Mouse (Mus musculus): ENCODE measurements around the gene Eif3k. TPM values are rescaled to one million over a fixed set of nuclear protein-coding genes. Genes with fewer than 3 reads are reported as not detected.

Gene Eif3k
- total and polyA plus RNA-seq, 3 experiments: 545 to 671 TPM; not detected in 1

DNA sequence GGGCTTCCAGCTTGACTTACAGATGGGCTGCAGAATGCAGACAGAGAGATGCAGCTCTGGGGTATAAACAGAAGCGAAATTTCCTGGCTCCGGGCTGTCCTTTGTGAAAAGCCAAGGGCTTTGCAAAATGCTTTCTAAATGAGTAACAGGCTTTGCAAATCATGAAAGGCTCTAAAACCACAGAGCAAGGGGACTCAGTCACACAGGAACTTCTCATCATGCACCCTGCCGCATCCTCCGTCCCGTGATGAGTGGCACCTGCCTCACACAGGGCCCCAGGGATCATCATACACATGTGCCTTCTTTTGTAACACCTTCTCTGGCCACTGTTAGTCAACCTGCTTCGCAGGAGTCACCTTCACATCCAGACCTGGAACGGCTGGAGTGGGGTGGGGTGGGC, 43.9 kb upstream of the Eif3k start:
- no peak overlapping the region for H3K27ac ChIP-seq (ENCODE audit: control insufficient read depth, low read depth, low read length)

DNA sequence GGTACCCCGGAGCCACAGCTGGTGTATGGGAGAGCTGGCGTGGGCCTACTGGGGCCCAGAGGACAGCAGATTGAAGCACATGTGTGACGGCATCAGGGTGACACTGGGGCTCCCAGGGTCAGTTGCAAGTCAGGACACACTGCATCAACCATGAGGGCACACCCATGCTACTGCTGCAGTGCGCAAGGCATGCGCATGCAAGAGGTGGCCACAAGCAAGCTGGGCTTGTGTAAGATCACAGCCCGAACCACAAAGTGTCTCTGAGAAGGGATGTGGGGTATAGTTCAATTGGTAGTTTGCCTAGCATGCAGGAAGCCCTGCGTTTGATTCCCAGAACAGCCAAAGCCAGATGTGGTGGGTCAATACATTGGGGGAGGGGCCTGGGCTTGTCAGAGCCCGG, 41.9 kb upstream of the Eif3k start:
- no peaks in the 10 kb centered on the region for H3K9me3 ChIP-seq (replicated peaks; ENCODE audit: insufficient read depth, low read length)
- DNase-seq (ENCODE audit: low read depth, low spot score): no peak
- TF ChIP-seq RCOR1 (IDR thresholded peaks at IDR 0.05; ENCODE audit: low read depth, low read length) (no peak), MAZ (IDR thresholded peaks at IDR 0.05; ENCODE audit: low read depth, low read length) (no peak)
- no peaks in the 10 kb centered on the region for H3K36me3 ChIP-seq (ENCODE audit: control insufficient read depth in 1 of 2, insufficient read depth in 2 of 2, low read length in 2 of 2)
- H3K4me1 ChIP-seq (ENCODE audit: control insufficient read depth in 1 of 2, insufficient read depth in 2 of 2, low read length in 2 of 2): no peaks in the 10 kb centered on the region
- no peaks in the 10 kb centered on the region for H3K27me3 ChIP-seq (ENCODE audit: control insufficient read depth in 1 of 2, insufficient read depth in 2 of 2, low read length in 2 of 2)
- no peak overlapping the region for H3K9ac ChIP-seq (ENCODE audit: control insufficient read depth, low read depth, low read length, poor library complexity, severe bottlenecking)
- no peak overlapping the region for H3K27ac ChIP-seq (ENCODE audit: control insufficient read depth, low read depth, low read length)
- H3K4me3 ChIP-seq (ENCODE audit: control insufficient read depth in 1 of 2, insufficient read depth in 1 of 2, low read depth in 2 of 2, low read length in 2 of 2): no peak overlapping the region
- H3K79me2 ChIP-seq (ENCODE audit: control insufficient read depth, insufficient read depth, low read length, poor library complexity): no peaks in the 10 kb centered on the region

More for the DNA sequence above, 43.9 kb upstream of the Eif3k start:
- Histone ChIP-seq H3K4me1 (ENCODE audit: control insufficient read depth in 1 of 2, insufficient read depth in 2 of 2, low read length in 2 of 2) (peaks cover 2 to 9% of the 10 kb centered on the region in 2 experiments), H3K9me3 (replicated peaks; ENCODE audit: insufficient read depth, low read length) (no peaks in the 10 kb centered on the region), H3K4me3 (ENCODE audit: control insufficient read depth in 1 of 2, insufficient read depth in 1 of 2, low read depth in 2 of 2, low read length in 2 of 2) (no peak overlapping the region), H3K36me3 (ENCODE audit: control insufficient read depth in 1 of 2, insufficient read depth in 2 of 2, low read length in 2 of 2) (peaks cover 0 to 10% of the 10 kb centered on the region in 2 experiments; a peak in 2 of 4 replicates), H3K27me3 (ENCODE audit: control insufficient read depth in 1 of 2, insufficient read depth in 2 of 2, low read length in 2 of 2) (no peaks in the 10 kb centered on the region), H3K9ac (ENCODE audit: control insufficient read depth, low read depth, low read length, poor library complexity, severe bottlenecking) (no peak overlapping the region), H3K79me2 (ENCODE audit: control insufficient read depth, insufficient read depth, low read length, poor library complexity) (no peaks in the 10 kb centered on the region)
- DNase-seq (ENCODE audit: low read depth, low spot score): no peak
- TF ChIP-seq MYC (IDR thresholded peaks at IDR 0.05; ENCODE audit: low read depth, low read length): no peak

DNA sequence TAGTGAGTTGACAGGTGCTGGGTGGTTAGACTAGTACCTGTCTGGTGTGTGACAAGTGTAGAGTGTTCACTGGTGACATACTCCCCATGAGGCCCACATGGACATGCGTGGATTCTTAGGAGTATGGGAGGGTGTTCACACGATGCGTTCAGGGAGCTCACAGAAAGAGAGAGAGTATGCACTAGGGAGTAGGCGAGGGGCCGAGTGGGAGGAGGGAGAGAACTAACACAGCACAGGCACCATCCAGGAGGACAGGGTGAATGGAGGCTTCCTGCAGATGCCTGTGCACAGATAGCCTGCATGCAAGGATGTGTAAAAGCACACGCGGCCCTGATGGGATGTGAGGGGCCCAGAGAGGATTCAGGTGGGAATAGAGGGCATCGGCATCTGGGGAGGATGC, 40.8 kb upstream of the Eif3k start:
- Histone ChIP-seq H3K9ac (ENCODE audit: control insufficient read depth, low read depth, low read length, poor library complexity, severe bottlenecking) (no peak overlapping the region), H3K27me3 (ENCODE audit: control insufficient read depth in 1 of 2, insufficient read depth in 2 of 2, low read length in 2 of 2) (no peaks in the 10 kb centered on the region), H3K9me3 (replicated peaks; ENCODE audit: insufficient read depth, low read length) (no peaks in the 10 kb centered on the region), H3K36me3 (ENCODE audit: control insufficient read depth in 1 of 2, insufficient read depth in 2 of 2, low read length in 2 of 2) (no peaks in the 10 kb centered on the region), H3K4me1 (ENCODE audit: control insufficient read depth in 1 of 2, insufficient read depth in 2 of 2, low read length in 2 of 2) (no peaks in the 10 kb centered on the region), H3K4me3 (ENCODE audit: control insufficient read depth in 1 of 2, insufficient read depth in 1 of 2, low read depth in 2 of 2, low read length in 2 of 2) (no peak overlapping the region), H3K79me2 (ENCODE audit: control insufficient read depth, insufficient read depth, low read length, poor library complexity) (no peaks in the 10 kb centered on the region), H3K27ac (ENCODE audit: control insufficient read depth, low read depth, low read length) (no peak overlapping the region)
- no peak for DNase-seq (ENCODE audit: low read depth, low spot score)
- TF ChIP-seq POLR2A (IDR thresholded peaks at IDR 0.05; ENCODE audit: control insufficient read depth in 1 of 2, insufficient read depth in 1 of 2, low read depth in 1 of 2, low read length in 2 of 2, poor library complexity in 1 of 2) (no peak), MYB (IDR thresholded peaks at IDR 0.05; ENCODE audit: low read depth, low read length) (no peak), MYC (IDR thresholded peaks at IDR 0.05; ENCODE audit: low read depth, low read length) (no peak), MAFK (IDR thresholded peaks at IDR 0.05; ENCODE audit: borderline replicate concordance, low read depth, low read length) (no peak), UBTF (IDR thresholded peaks at IDR 0.05; ENCODE audit: borderline replicate concordance, insufficient read depth, low read depth, low read length) (no peak), USF2 (IDR thresholded peaks at IDR 0.05; ENCODE audit: borderline replicate concordance in 1 of 2, insufficient read depth in 1 of 2, low read depth in 1 of 2, low read length in 2 of 2) (no peak), NRF1 (IDR thresholded peaks at IDR 0.05; ENCODE audit: insufficient read depth, low read depth, low read length, poor library complexity, severe bottlenecking) (no peak), MAZ (IDR thresholded peaks at IDR 0.05; ENCODE audit: low read depth, low read length) (no peak), CHD2 (IDR thresholded peaks at IDR 0.05; ENCODE audit: low read length) (no peak), E2F4 (IDR thresholded peaks at IDR 0.05; ENCODE audit: borderline replicate concordance, low read depth, low read length) (no peak), RAD21 (IDR thresholded peaks at IDR 0.05; ENCODE audit: low read depth, low read length) (no peak), TAL1 (IDR thresholded peaks at IDR 0.05; ENCODE audit: low read length) (no peak)

Data from MEL (cell line).